Mouse (Mus musculus) testis, adult 2 months (tissue): Measurements from ENCODE around the gene Rbm8a.

Experiments
- CTCF ChIP-seq: fragments of 200-500 bp; IDR thresholded peaks from 2 replicates; pipeline ENCODE4 v1.5.1; 2012; ENCODE audit warnings: low read depth, mild to moderate bottlenecking, inconsistent platforms, low read length, moderate library complexity; ENCODE audit not compliant: control insufficient read depth, insufficient read depth, insufficient replicate concordance
- POLR2A ChIP-seq: fragments of 200-500 bp; IDR thresholded peaks from 2 replicates; pipeline ENCODE4 v1.6.1; 2012; ENCODE audit warnings: low read depth, mild to moderate bottlenecking, inconsistent platforms, low read length, moderate library complexity; ENCODE audit not compliant: control insufficient read depth

GRCm38 (mm10) chr3:96606618-96607017 lies 23.1 kb upstream of the Rbm8a start:
- TF ChIP-seq CTCF = no peak
- TF ChIP-seq POLR2A = no peak
